Mouse (Mus musculus) cerebellum, adult 2 months (tissue): ENCODE results near the gene Mcrip1.

Experiments
- CTCF ChIP-seq: fragments of 200-500 bp; IDR thresholded peaks from 2 replicates; pipeline ENCODE4 v1.5.1; 2011; ENCODE audit warnings: low read depth, mild to moderate bottlenecking, control low read depth, low read length, moderate library complexity, borderline replicate concordance; ENCODE audit not compliant: insufficient read depth
- POLR2A ChIP-seq: fragments of 200-500 bp; IDR thresholded peaks from 2 replicates; pipeline ENCODE4 v1.6.1; 2011; ENCODE audit warnings: low read length, control low read depth, borderline replicate concordance; ENCODE audit not compliant: insufficient read depth

- TF ChIP-seq POLR2A (no peak), CTCF (no peak)
These were observed 15.6 kb upstream of the Mcrip1 start for GRCm38 (mm10) chr11:120565114-120565513.
